Mouse (Mus musculus) forebrain, embryonic 14.5 days (tissue): ENCODE data around the gene Prc1. TPM values are rescaled to one million over a fixed set of nuclear protein-coding genes. Genes with fewer than 3 reads are reported as not detected.
"Not testable (repeated sequence)": the region's sequence is repeated elsewhere in the genome, so short reads cannot be mapped to it uniquely, and the experiment has no call there.

Experiments used
- ATAC-seq: fragments of 200-750 bp; cut with Nextera tagmentation; 2 replicates; pipeline ENCODE4 v1.8.0; 2017; ENCODE audit warnings: mild to moderate bottlenecking, moderate library complexity
- DNase-seq: peaks from one replicate; pipeline ENCODE4 v3.0.0-alpha.2; 2015; ENCODE audit warnings: low spot score
- H3K27ac ChIP-seq: fragments of 300-500 bp; sonication (generic); 2 replicates; pipeline ENCODE4 v1.5.1; 2014; ENCODE audit warnings: low read depth, mild to moderate bottlenecking, control low read depth, low read length, moderate library complexity
- H3K27me3 ChIP-seq: fragments of 300-500 bp; sonication (generic); replicated peaks from 2 replicates; pipeline ENCODE4 v1.6.1; 2014; ENCODE audit warnings: low read length, control low read depth, mixed read lengths; ENCODE audit not compliant: control insufficient read depth, insufficient read depth
- H3K36me3 ChIP-seq: fragments of 300-500 bp; sonication (generic); 2 replicates; pipeline ENCODE4 v1.6.1; 2014; ENCODE audit warnings: low read length, control low read depth; ENCODE audit not compliant: control insufficient read depth, insufficient read depth
- H3K4me1 ChIP-seq: fragments of 300-500 bp; sonication (generic); 2 replicates; pipeline ENCODE4 v1.6.1; 2014; ENCODE audit warnings: antibody characterized with exemption, low read length, control low read depth; ENCODE audit not compliant: control insufficient read depth, insufficient read depth
- H3K4me2 ChIP-seq: fragments of 300-500 bp; sonication (generic); 2 replicates; pipeline ENCODE4 v1.6.1; 2014; ENCODE audit warnings: mild to moderate bottlenecking, control low read depth, low read length
- H3K4me3 ChIP-seq: fragments of 300-500 bp; sonication (generic); 2 replicates; pipeline ENCODE4 v1.5.1; 2014; ENCODE audit warnings: low read depth, low read length, control low read depth
- H3K9ac ChIP-seq: fragments of 300-500 bp; sonication (generic); 2 replicates; pipeline ENCODE4 v1.6.1; 2014; ENCODE audit warnings: mild to moderate bottlenecking, low read length, control low read depth, moderate library complexity
- H3K9me3 ChIP-seq: fragments of 300-500 bp; sonication (generic); replicated peaks from 2 replicates; pipeline ENCODE4 v1.6.1; 2016; ENCODE audit warnings: low read length, control low read depth, mixed read lengths; ENCODE audit not compliant: control insufficient read depth
- WGBS: fragments of 180-500 bp; shearing (Covaris S2); extraction: QIAGEN DNeasy Blood & Tissue Kit; methylation state at CpG from one replicate; pipeline ENCODE4 v1.1.7; 2014; 5-methylcytosine and 5-hydroxymethylcytosine counted together
- polyA plus RNA-seq: library from polyadenylated mRNA; unstranded; fragments of >200 nt; fragmentation: Nextera tagmentation; extraction: Ambion mirVana; gene quantifications from 2 replicates; pipeline ENCODE4 v1.2.1, GENCODE M21; 2014

Prc1 gene
- polyA plus RNA-seq, 1 experiment from 2014 or later, result 125 TPM

DNA sequence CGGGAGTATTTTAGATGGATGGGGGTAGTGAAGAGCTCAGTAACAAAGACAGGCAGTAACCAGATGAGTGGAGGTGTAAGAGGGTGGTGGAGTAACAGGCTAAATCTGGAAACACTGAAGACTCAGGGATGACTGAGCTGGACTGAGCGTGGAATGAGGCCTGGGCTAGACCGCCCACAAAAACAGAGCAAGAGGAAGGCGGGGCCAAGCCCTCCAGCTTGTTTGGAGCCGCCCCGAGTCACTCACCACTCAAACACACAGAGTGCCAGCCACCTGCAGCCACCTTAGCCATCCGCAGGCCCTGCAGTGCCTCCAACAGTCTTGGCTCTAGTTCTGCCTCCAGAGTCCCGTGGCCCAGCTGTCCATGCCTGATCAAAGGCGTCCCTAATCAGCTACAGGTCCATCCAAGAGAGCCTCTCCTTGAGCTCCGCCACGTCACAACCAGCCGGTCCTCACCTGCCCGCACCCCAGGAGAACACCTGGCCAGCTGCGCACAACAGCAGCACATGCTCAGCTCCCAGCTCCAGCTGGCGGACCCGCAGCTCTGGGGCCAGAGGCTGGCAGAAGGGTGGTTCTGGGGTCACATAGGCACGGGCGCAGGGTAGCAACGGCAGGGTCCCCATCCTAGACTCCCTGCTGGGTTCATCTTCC, 25.7 kb downstream of the Prc1 start:
- H3K4me3 ChIP-seq, result no peak overlapping the region
- H3K9me3 ChIP-seq, result no peaks in the 10 kb centered on the region
- H3K4me2 ChIP-seq, result no peak overlapping the region
- no peaks in the 10 kb centered on the region for H3K27me3 ChIP-seq
- no peak overlapping the region for H3K9ac ChIP-seq
- DNase-seq (no peak), ATAC-seq (no peak)
- 86% methylated on average over 19 of the region's 19 CpGs for WGBS
- peaks cover 47% of the 10 kb centered on the region for H3K36me3 ChIP-seq
- no peak overlapping the region for H3K27ac ChIP-seq
- H3K4me1 ChIP-seq, result peaks cover 9% of the 10 kb centered on the region

DNA sequence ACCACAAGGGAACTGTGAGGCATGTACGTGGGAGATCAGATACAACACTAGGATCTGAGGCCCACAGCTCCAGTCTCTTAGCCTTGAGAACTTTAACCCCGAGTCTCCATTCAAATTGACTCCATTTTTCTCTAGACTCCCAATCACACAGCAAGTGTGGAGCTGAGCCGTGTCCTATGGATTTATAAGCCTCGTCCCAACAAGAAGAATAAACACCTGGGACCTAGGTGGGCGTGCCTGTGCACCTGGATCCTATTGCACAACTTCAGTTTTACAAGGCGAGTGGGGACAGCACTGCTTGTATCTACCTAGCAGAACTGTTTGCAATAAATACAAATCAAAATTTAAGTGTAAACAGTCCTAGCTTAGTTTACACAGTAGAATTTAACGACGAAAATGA, 29.1 kb downstream of the Prc1 start:
- Histone ChIP-seq H3K36me3 (peaks cover 55% of the 10 kb centered on the region), H3K4me2 (peak overlapping the region; percentile 83), H3K4me3 (peak overlapping the region; percentile 52), H3K27me3 (no peaks in the 10 kb centered on the region), H3K4me1 (peaks cover 9% of the 10 kb centered on the region), H3K9me3 (no peaks in the 10 kb centered on the region), H3K27ac (no peak overlapping the region), H3K9ac (peak overlapping the region; percentile 72)
- DNase-seq, result no peak
- 22% methylated on average over 8 of the region's 8 CpGs for WGBS
- ATAC-seq, result no peak

DNA sequence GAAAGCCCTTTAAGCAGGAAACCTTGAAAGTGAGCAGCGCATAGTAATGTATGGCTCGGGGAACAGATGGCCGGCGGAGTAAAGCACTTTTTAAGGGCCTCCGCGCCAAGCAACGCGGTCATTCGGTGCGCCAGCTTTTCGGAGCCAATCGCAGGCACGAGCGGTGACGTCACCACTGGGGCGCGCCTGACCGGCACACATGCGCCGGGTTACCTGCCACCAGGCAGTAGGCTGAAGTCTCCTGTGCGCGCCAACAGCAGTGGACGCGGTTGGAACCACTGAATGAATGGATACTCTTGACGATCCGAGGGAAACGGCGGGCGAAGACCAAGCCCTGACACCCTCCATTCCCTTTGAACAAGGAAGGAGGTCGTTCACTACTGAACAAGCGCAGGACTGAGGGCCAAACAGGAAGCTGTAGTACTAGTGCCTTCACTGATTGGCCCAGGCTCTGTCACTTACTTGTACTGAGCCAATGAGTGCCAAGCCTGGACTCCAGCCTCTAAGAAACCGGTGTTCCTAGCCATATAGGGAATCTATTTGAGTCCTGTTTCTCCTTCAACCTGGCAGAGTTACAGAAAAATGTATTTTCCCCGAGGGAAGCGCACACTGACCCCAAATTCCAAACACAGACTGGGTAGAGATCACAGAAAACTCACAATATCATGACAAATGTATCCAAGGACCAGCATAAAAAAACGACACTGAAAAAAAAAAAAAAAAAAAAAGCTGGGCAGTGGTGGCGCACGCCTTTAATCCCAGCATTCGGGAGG, 30.0 kb downstream of the Prc1 start, which contains the start of gene Rccd1:
Gene Rccd1, minus strand, starts transcription at position 412 of the 773 bp plus-strand sequence.
- H3K27me3 ChIP-seq, result no peaks in the 10 kb centered on the region
- WGBS, result 3% methylated on average over 38 of the region's 38 CpGs

DNA sequence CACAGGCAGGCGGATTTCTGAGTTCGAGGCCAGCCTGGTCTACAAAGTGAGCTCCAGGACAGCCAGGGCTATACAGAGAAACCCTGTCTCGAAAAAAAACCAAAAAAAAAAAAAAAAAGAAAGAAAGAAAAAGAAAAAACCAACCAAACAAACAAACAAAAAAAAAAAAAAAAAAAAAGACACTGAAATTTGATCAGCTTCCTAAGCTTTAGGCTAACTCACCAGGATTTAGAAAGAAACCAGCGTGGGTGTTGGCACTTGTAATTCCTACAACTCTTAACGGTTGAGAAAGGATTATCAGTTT, 30.5 kb downstream of the Prc1 start:
- not testable (repeated sequence) for H3K9ac ChIP-seq, DNase-seq, ATAC-seq, H3K27me3 ChIP-seq, H3K4me1 ChIP-seq, H3K9me3 ChIP-seq
- 0 out of 2 replicates have a peak overlapping the region, but pooled peaks have one; percentile 86 for H3K27ac ChIP-seq
- H3K36me3 ChIP-seq, result peaks cover 58% of the 10 kb centered on the region
- 55% methylated on average over 5 of the region's 5 CpGs for WGBS
- peak overlapping the region; percentile 83 for H3K4me2 ChIP-seq
- peak overlapping the region; percentile 52; the same call in 1 of the 2 replicates for H3K4me3 ChIP-seq

More for the DNA sequence above, 30.0 kb downstream of the Prc1 start, which contains the start of gene Rccd1:
- Histone ChIP-seq H3K27ac (peak within 1 kb of the TSS; percentile 86), H3K4me2 (peak within 1 kb of the TSS; percentile 83), H3K4me3 (peak within 1 kb of the TSS; percentile 52), H3K9ac (peak within 1 kb of the TSS; percentile 72), H3K4me1 (peaks cover 9% of the 10 kb centered on the region), H3K9me3 (no peaks in the 10 kb centered on the region), H3K36me3 (peaks cover 56% of the 10 kb centered on the region)
- DNase-seq (peak; percentile 99), ATAC-seq (peak; percentile 100)

DNA sequence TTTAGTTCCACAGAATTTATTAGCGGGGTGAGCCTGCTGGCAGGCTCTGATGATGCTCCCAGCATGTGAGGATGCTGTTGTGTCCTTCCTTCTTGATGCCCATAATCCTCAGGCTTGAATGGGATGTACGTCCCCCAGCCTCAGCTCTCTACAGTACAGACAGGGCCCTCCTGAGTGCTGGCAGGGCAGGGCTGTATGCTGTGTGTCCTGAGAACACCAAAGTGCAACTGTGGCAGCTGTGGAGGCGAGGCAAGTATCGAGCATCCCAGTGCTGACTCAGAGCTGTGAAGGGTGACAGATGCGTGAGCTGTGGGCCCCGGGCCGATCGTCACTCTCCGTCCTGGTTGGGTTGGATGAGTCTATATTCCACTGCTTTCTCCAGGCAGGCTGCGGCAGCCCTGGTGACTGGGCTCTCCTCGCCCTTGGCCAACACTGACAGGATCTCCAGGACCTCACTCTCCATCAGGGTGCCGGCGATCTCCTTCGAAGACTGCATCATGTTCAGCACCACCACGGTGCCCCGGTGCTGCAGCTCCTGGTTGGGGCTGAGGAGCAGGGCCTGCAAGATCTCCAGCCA, 31.1 kb downstream of the Prc1 start:
- WGBS, result 95% methylated on average over 16 of the region's 16 CpGs
- H3K4me3 ChIP-seq, result no peak overlapping the region
- peaks cover 59% of the 10 kb centered on the region for H3K36me3 ChIP-seq
- no peak overlapping the region for H3K9ac ChIP-seq
- ATAC-seq (no peak), DNase-seq (no peak)
- H3K9me3 ChIP-seq, result no peaks in the 10 kb centered on the region
- peaks cover 9% of the 10 kb centered on the region for H3K4me1 ChIP-seq
- H3K4me2 ChIP-seq, result no peak overlapping the region
- no peaks in the 10 kb centered on the region for H3K27me3 ChIP-seq
- H3K27ac ChIP-seq, result no peak overlapping the region

DNA sequence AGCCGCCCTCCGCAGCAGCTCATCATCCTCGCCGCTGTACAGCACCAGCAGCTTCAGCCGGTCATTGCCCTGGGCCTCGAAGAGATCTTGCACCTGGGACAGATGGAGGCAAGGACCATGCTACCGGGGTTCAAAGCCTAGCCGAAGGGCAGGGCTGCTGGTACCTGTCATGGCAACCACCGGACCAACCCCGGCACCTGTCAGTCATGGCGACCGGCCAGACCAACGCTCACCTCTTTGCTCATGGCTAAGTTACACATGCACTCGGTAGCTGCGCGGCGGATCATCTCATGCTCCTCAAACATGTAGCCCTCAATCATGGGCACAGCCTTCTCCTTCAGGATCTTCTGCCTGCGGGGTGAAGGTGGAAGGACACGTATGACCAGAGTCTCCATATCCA, 31.8 kb downstream of the Prc1 start:
- DNase-seq, result no peak
- ATAC-seq, result no peak
- WGBS, result 97% methylated on average over 19 of the region's 19 CpGs

DNA sequence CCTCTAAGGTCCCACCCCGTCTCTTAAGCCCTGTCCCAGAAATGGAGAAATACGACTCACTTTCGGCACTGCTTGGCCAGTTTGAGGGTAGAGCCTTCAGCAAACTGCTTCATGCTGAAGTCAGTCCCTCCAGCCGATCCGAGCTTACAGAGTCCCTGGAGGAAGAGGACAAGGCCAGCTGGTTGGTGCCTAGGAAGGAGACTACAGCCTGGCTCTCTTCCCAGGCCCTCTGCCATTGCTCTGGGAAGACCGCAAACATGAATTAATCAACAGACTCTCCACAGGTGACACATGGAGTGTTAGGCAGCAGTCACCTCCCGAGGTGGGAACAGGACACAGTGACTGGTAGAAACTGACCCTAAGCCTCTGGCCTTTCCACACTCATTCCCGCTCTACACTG, 36.0 kb downstream of the Prc1 start:
- 85% methylated on average over 8 of the region's 8 CpGs for WGBS
- peaks cover 100% of the 10 kb centered on the region for H3K36me3 ChIP-seq

More for the DNA sequence above, 31.8 kb downstream of the Prc1 start:
- Histone ChIP-seq H3K36me3 (peaks cover 62% of the 10 kb centered on the region), H3K9me3 (no peaks in the 10 kb centered on the region), H3K4me1 (peaks cover 9% of the 10 kb centered on the region), H3K9ac (no peak overlapping the region), H3K4me2 (no peak overlapping the region), H3K27me3 (no peaks in the 10 kb centered on the region), H3K27ac (no peak overlapping the region), H3K4me3 (no peak overlapping the region)

DNA sequence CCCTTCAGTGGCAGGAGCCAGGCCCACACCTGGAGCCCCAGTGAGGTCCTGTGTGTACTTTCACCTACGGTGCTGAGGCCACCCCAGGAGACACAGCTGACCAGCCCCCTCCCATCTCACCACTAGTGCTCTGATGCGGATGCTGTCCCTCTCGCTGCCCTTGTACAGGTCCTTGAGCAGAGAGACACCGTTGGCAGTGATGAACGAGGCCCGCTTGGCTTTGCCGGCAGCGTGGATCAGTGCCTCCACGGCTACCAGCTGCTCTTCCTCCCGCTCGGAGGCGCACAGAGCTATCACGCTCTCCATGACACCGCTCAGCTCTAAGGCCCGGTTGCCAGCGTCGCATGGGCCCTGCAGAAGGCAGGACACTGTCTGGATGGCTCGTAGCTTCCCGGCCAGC, 37.2 kb downstream of the Prc1 start:
- Histone ChIP-seq H3K27ac (no peak overlapping the region), H3K27me3 (no peaks in the 10 kb centered on the region), H3K36me3 (peaks cover 100% of the 10 kb centered on the region), H3K4me1 (no peaks in the 10 kb centered on the region), H3K9ac (no peak overlapping the region), H3K9me3 (no peaks in the 10 kb centered on the region), H3K4me3 (no peak overlapping the region), H3K4me2 (no peak overlapping the region)
- DNase-seq, result no peak
- 97% methylated on average over 19 of the region's 19 CpGs for WGBS
- no peak for ATAC-seq

More for the DNA sequence above, 36.0 kb downstream of the Prc1 start:
- no peaks in the 10 kb centered on the region for H3K4me1 ChIP-seq
- no peaks in the 10 kb centered on the region for H3K27me3 ChIP-seq
- ATAC-seq (no peak), DNase-seq (no peak)
- H3K4me3 ChIP-seq, result no peak overlapping the region
- no peak overlapping the region for H3K27ac ChIP-seq
- H3K4me2 ChIP-seq, result no peak overlapping the region
- no peaks in the 10 kb centered on the region for H3K9me3 ChIP-seq
- H3K9ac ChIP-seq, result no peak overlapping the region

DNA sequence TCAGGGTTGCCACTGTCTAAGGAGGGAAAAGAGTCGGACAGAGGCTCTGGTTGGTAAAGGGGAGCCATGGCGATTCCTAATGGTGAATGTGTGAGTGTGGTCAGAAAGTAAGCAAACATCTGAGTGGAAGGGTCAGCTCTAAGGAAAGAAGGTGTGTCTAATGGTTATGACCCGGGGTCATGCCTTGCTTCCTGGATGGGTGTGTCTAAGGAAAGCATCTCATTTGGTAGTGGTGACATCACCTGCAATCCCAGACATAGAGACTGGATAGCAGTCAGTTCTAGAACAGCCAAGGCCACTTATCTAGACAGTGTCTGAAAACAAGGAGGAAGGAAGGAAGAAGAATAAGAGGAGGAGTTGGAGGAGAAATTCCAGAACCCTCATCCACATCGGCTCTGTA, 40.6 kb downstream of the Prc1 start:
- Histone ChIP-seq H3K9me3 (no peaks in the 10 kb centered on the region), H3K4me2 (no peak overlapping the region), H3K36me3 (peaks cover 80% of the 10 kb centered on the region), H3K4me1 (peaks cover 13% of the 10 kb centered on the region), H3K27ac (no peak overlapping the region), H3K9ac (no peak overlapping the region), H3K4me3 (no peak overlapping the region), H3K27me3 (no peaks in the 10 kb centered on the region)
- WGBS, result 92% methylated on average over 4 of the region's 4 CpGs
- ATAC-seq, result no peak
- DNase-seq, result no peak
